Mouse (Mus musculus): Measurements from ENCODE around the gene Tango2.

DNA sequence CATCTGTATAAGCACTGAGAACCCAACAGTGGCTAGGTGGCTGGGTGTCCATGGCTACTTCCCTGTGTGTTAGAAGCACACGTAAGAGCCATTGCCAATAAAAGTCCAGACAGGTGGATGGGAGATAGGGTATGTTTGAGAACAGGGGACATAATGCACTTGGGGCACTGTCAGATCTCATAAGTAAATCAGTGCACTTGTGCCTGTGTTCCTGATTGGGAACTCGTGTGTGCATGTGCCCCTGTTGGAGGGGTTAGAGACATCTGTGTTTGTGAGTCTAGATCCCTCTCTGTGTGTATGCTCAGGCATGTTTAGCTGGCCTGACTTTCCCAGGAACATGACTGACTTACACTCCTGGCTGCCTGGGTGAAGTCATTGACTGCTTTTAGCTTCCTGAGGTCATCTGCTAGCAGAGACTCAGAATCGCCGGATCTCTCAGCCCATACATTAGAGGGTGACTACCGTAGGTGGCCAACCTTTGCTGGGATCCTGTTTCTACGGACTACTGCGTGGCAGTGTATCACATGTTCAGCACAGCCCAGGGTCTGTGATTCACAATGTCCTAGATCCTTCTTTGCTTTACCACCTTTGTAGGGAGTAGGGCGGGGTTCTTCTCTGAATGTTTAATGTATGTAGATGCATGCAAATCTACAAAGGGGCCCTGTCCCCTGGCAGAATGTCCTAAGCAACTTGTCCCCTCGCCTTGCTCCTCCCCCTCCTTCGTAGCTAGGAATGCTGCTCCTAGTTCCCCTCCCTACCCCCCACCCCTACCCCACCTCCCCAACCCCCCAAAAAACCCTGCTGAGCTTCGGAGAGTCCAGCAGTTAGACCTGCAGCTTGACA is 47.1 kb upstream of the Tango2 start:
- TF ChIP-seq TAL1 (conservative IDR thresholded peaks at IDR 0.05; ENCODE audit: low read depth, low read length) (no peak), CTCF (IDR thresholded peaks at IDR 0.05; ENCODE audit: low read depth, low read length) (no peak), GATA1 (IDR thresholded peaks at IDR 0.05; ENCODE audit: borderline replicate concordance, low read length) (no peak), GATA2 (IDR thresholded peaks at IDR 0.05; ENCODE audit: borderline replicate concordance, low read depth, low read length) (no peak), POLR2AphosphoS5 (IDR thresholded peaks at IDR 0.05; ENCODE audit: insufficient replicate concordance, low read depth, low read length) (no peak)

Measured in G1E (cell line).